In genomic region chr10:78367586-78367985, GRCm38 (mm10) we compare ENCODE assay signal across 21 mouse cellular contexts. TPM values are rescaled to one million over a fixed set of nuclear protein-coding genes. Genes with fewer than 3 reads are reported as not detected.
DNase-seq lines count a peak whose midpoint lies in the region; ATAC-seq and TF ChIP-seq lines count a peak whose summit lies in the region.
"Had no signal": no experiment of that assay in that cellular context is flagged by ENCODE, and none has a peak within 500 bp of the region (broad histone marks: within the 10 kb centered on the region; RNA-seq: fewer than 3 reads in every experiment).

No protein-coding gene starts in this region.

- no peaks in the 10 kb centered on the region for H3K27me3 ChIP-seq in intestine, embryonic 16.5 days (replicated peaks; ENCODE audit: control insufficient read depth, insufficient read depth, low read length)
- H3K27me3 ChIP-seq in liver, embryonic 15.5 days, result peaks cover 7% of the 10 kb centered on the region; the same call in 1 of the 2 replicates
- H3K27me3 ChIP-seq in midbrain, embryonic 11.5 days (ENCODE audit: control insufficient read depth, insufficient read depth, low read length), result no peaks in the 10 kb centered on the region
- H3K27me3 ChIP-seq in heart, embryonic 11.5 days (ENCODE audit: control insufficient read depth, insufficient read depth, low read length), result no peaks in the 10 kb centered on the region; the same call in 1 of the 2 replicates
- H3K27me3 ChIP-seq: embryonic facial prominence, embryonic 12.5 days; limb, embryonic 15.5 days; neural tube, embryonic 12.5 days had no signal

- H3K27ac ChIP-seq in ES-E14 (ENCODE audit: insufficient read depth, low read depth, low read length, poor library complexity, severe bottlenecking), result peak overlapping the region; percentile 46; the same call in 1 of the 2 replicates
- 0 out of 2 replicates have a peak overlapping the region, but pooled peaks have one; percentile 39 for H3K27ac ChIP-seq in intestine, embryonic 16.5 days (ENCODE audit: low read length)
- H3K27ac ChIP-seq in liver, embryonic 15.5 days (replicated peaks), result peak overlapping the region; percentile 96
- no peak overlapping the region for H3K27ac ChIP-seq in midbrain, embryonic 11.5 days (ENCODE audit: low read depth, low read length)
- H3K27ac ChIP-seq in heart, embryonic 11.5 days (ENCODE audit: low read depth, low read length), result no peak overlapping the region
- H3K27ac ChIP-seq: embryonic facial prominence, embryonic 12.5 days; heart, adult 2 months; limb, embryonic 15.5 days; midbrain, embryonic 10.5 days; neural tube, embryonic 12.5 days had no signal

- no peak overlapping the region for H3K9ac ChIP-seq in ES-E14 (ENCODE audit: insufficient read depth, low read depth, low read length, poor library complexity, severe bottlenecking)
- H3K9ac ChIP-seq in intestine, embryonic 16.5 days (ENCODE audit: low read depth, low read length), result no peak overlapping the region
- peak overlapping the region; percentile 37; the same call in 1 of the 2 replicates for H3K9ac ChIP-seq in liver, embryonic 15.5 days
- no peak overlapping the region for H3K9ac ChIP-seq in midbrain, embryonic 11.5 days (ENCODE audit: low read length)
- no peak overlapping the region for H3K9ac ChIP-seq in heart, embryonic 11.5 days (ENCODE audit: low read depth, low read length)
- H3K9ac ChIP-seq: embryonic facial prominence, embryonic 12.5 days; limb, embryonic 15.5 days; neural tube, embryonic 12.5 days had no signal

- H3K9me3 ChIP-seq in ES-E14 (ENCODE audit: control insufficient read depth, insufficient read depth, low read depth, low read length), result no peaks in the 10 kb centered on the region
- no peaks in the 10 kb centered on the region for H3K9me3 ChIP-seq in intestine, embryonic 16.5 days (ENCODE audit: control insufficient read depth, low read length)
- no peaks in the 10 kb centered on the region for H3K9me3 ChIP-seq in liver, embryonic 15.5 days (replicated peaks)
- no peaks in the 10 kb centered on the region for H3K9me3 ChIP-seq in midbrain, embryonic 11.5 days (ENCODE audit: control insufficient read depth, low read length)
- H3K9me3 ChIP-seq in heart, embryonic 11.5 days (replicated peaks; ENCODE audit: control insufficient read depth, low read length), result no peaks in the 10 kb centered on the region
- H3K9me3 ChIP-seq: embryonic facial prominence, embryonic 12.5 days; limb, embryonic 15.5 days; midbrain, embryonic 10.5 days; neural tube, embryonic 12.5 days had no signal

- peaks cover 21 to 37% of the 10 kb centered on the region in 2 experiments for H3K4me1 ChIP-seq in ES-E14 (ENCODE audit: control insufficient read depth in 2 of 2, insufficient read depth in 2 of 2, low read length in 2 of 2, poor library complexity in 1 of 2)
- H3K4me1 ChIP-seq in intestine, embryonic 16.5 days (ENCODE audit: control insufficient read depth, insufficient read depth, low read length), result peaks cover 3% of the 10 kb centered on the region
- H3K4me1 ChIP-seq in liver, embryonic 15.5 days (replicated peaks), result peaks cover 63% of the 10 kb centered on the region
- no peaks in the 10 kb centered on the region for H3K4me1 ChIP-seq in midbrain, embryonic 11.5 days (ENCODE audit: control insufficient read depth, insufficient read depth, low read length)
- H3K4me1 ChIP-seq in heart, embryonic 11.5 days (ENCODE audit: control insufficient read depth, insufficient read depth, low read length), result peaks cover 15% of the 10 kb centered on the region
- H3K4me1 ChIP-seq: embryonic facial prominence, embryonic 12.5 days; neural tube, embryonic 12.5 days had no signal

- peak; percentile 45 for DNase-seq in ES-E14 (ENCODE audit: low read depth, low spot score)
- peak; percentile 68 for DNase-seq in ZHBTc4 (ENCODE audit: low read depth, low spot score)
- no peak for DNase-seq in cerebellum, adult 11 months
- no peak for DNase-seq in midbrain, embryonic 11.5 days (ENCODE audit: low spot score, missing footprints)
- no peak for DNase-seq in yolk sac, embryonic 10.5 days (ENCODE audit: low spot score)
- DNase-seq: cerebellum, adult 2 months; gastrocnemius, postnatal 14 days; heart, adult 2 months; heart, postnatal 14 days; kidney, adult 9 months; kidney, postnatal 4 days; lung, postnatal 10 days; right cerebral cortex, postnatal 25 days had no signal

- no peak overlapping the region for H3K4me3 ChIP-seq in ES-E14 (ENCODE audit: insufficient read depth in 1 of 2, low read depth in 1 of 2, low read length in 2 of 2, poor library complexity in 1 of 2, severe bottlenecking in 1 of 2)
- no peak overlapping the region for H3K4me3 ChIP-seq in intestine, embryonic 16.5 days (ENCODE audit: low read length)
- no peak overlapping the region for H3K4me3 ChIP-seq in liver, embryonic 15.5 days (replicated peaks)
- H3K4me3 ChIP-seq in midbrain, embryonic 11.5 days (ENCODE audit: low read depth, low read length), result no peak overlapping the region
- no peak overlapping the region for H3K4me3 ChIP-seq in heart, embryonic 11.5 days (ENCODE audit: low read depth, low read length)
- H3K4me3 ChIP-seq: embryonic facial prominence, embryonic 12.5 days; heart, adult 2 months; limb, embryonic 15.5 days; midbrain, embryonic 10.5 days; neural tube, embryonic 12.5 days had no signal

- H3K4me2 ChIP-seq in intestine, embryonic 16.5 days (ENCODE audit: low read depth, low read length), result peak overlapping the region; percentile 38
- H3K4me2 ChIP-seq in liver, embryonic 15.5 days, result peak overlapping the region; percentile 71
- no peak overlapping the region for H3K4me2 ChIP-seq in midbrain, embryonic 11.5 days
- no peak overlapping the region for H3K4me2 ChIP-seq in heart, embryonic 11.5 days
- H3K4me2 ChIP-seq: embryonic facial prominence, embryonic 12.5 days; limb, embryonic 15.5 days; neural tube, embryonic 12.5 days had no signal

- no peaks in the 10 kb centered on the region for H3K36me3 ChIP-seq in ES-E14 (ENCODE audit: control insufficient read depth, insufficient read depth, low read length, poor library complexity, severe bottlenecking)
- H3K36me3 ChIP-seq in intestine, embryonic 16.5 days (ENCODE audit: control insufficient read depth, insufficient read depth, low read length), result no peaks in the 10 kb centered on the region
- no peaks in the 10 kb centered on the region for H3K36me3 ChIP-seq in liver, embryonic 15.5 days (replicated peaks)
- no peaks in the 10 kb centered on the region for H3K36me3 ChIP-seq in midbrain, embryonic 11.5 days (ENCODE audit: control insufficient read depth, insufficient read depth, low read length)
- no peaks in the 10 kb centered on the region for H3K36me3 ChIP-seq in heart, embryonic 11.5 days (ENCODE audit: control insufficient read depth, insufficient read depth, low read length)
- H3K36me3 ChIP-seq: embryonic facial prominence, embryonic 12.5 days; limb, embryonic 15.5 days; midbrain, embryonic 10.5 days; neural tube, embryonic 12.5 days had no signal

- in situ Hi-C loops in ES-E14 (cut with MboI; ENCODE audit: low sequenced_read_pairs in 2 of 2, unreplicated experiment in 2 of 2), result no loop called here

- WGBS in intestine, embryonic 16.5 days, result 45% methylated on average over 4 of the region's 4 CpGs
- 27% methylated on average over 4 of the region's 4 CpGs for WGBS in liver, embryonic 15.5 days (ENCODE audit: insufficient replicate concordance)
- 35% methylated on average over 4 of the region's 4 CpGs for WGBS in midbrain, embryonic 11.5 days
- 27% methylated on average over 4 of the region's 4 CpGs for WGBS in heart, embryonic 11.5 days (ENCODE audit: insufficient replicate concordance)

- peak; percentile 27 for ATAC-seq in intestine, embryonic 16.5 days
- ATAC-seq in liver, embryonic 15.5 days (ENCODE audit: insufficient read depth), result peak; percentile 36
- ATAC-seq in midbrain, embryonic 11.5 days (ENCODE audit: low FRiP score), result no peak
- no peak for ATAC-seq in heart, embryonic 11.5 days (replicated peaks; ENCODE audit: insufficient number of reproducible peaks, low FRiP score, low TSS enrichment)
- ATAC-seq: hindbrain, embryonic 16.5 days had no signal

TF ChIP-seq in ES-E14, 5 proteins besides CTCF, POLR2A, EP300 and RAD21:
- TF ChIP-seq ZC3H11A (IDR thresholded peaks at IDR 0.05; ENCODE audit: borderline replicate concordance, low read depth, low read length), result no peak
- no peak for TF ChIP-seq ZNF384 (IDR thresholded peaks at IDR 0.05; ENCODE audit: low read depth, low read length)
- TF ChIP-seq CHD2 (IDR thresholded peaks at IDR 0.05; ENCODE audit: low read depth, low read length), result no peak
- no peak for TF ChIP-seq HCFC1 (IDR thresholded peaks at IDR 0.05; ENCODE audit: borderline replicate concordance, insufficient read depth, low read length)
- no peak for TF ChIP-seq MAFK (IDR thresholded peaks at IDR 0.05; ENCODE audit: insufficient read depth, low read depth, low read length)

RNA-seq across cellular contexts. Expression of gene Agpat3, which starts 15.3 kb away (rescaled TPM):
- total RNA-seq in ES-E14 (2012; rRNA removed), result 52.0 and 54.0 TPM in 2 replicates
- polyA plus RNA-seq in intestine, embryonic 16.5 days (2015; fragmentation: Nextera tagmentation; extraction: Ambion mirVana), result 30.0 and 42.5 TPM in 2 replicates
- 33.1 and 46.0 TPM in 2 replicates for polyA plus RNA-seq in liver, embryonic 15.5 days (2015; fragmentation: Nextera tagmentation; extraction: Ambion mirVana)
- polyA plus RNA-seq in midbrain, embryonic 11.5 days (2014; fragmentation: Nextera tagmentation; extraction: Ambion mirVana), result 37.8 and 46.3 TPM in 2 replicates
- 32.4 and 36.1 TPM in 2 replicates for polyA plus RNA-seq in heart, embryonic 11.5 days (2014; fragmentation: Nextera tagmentation; extraction: Ambion mirVana)

RNA-seq across cellular contexts. Expression of gene Rrp1, which starts 45.3 kb away (rescaled TPM):
- 161 and 182 TPM in 2 replicates for total RNA-seq in ES-E14 (2012; rRNA removed)
- polyA plus RNA-seq in intestine, embryonic 16.5 days (2015; fragmentation: Nextera tagmentation; extraction: Ambion mirVana), result 252 and 268 TPM in 2 replicates
- polyA plus RNA-seq in liver, embryonic 15.5 days (2015; fragmentation: Nextera tagmentation; extraction: Ambion mirVana), result 110 and 119 TPM in 2 replicates
- polyA plus RNA-seq in midbrain, embryonic 11.5 days (2014; fragmentation: Nextera tagmentation; extraction: Ambion mirVana), result 223 and 244 TPM in 2 replicates
- polyA plus RNA-seq in heart, embryonic 11.5 days (2014; fragmentation: Nextera tagmentation; extraction: Ambion mirVana), result 176 and 204 TPM in 2 replicates

RNA-seq across cellular contexts. Expression of gene Cstb, which starts 57.9 kb away (rescaled TPM):
- total RNA-seq in ES-E14 (2012; rRNA removed), result 110 and 150 TPM in 2 replicates
- 288 and 325 TPM in 2 replicates for polyA plus RNA-seq in intestine, embryonic 16.5 days (2015; fragmentation: Nextera tagmentation; extraction: Ambion mirVana)
- 85.5 and 95.3 TPM in 2 replicates for polyA plus RNA-seq in liver, embryonic 15.5 days (2015; fragmentation: Nextera tagmentation; extraction: Ambion mirVana)
- polyA plus RNA-seq in midbrain, embryonic 11.5 days (2014; fragmentation: Nextera tagmentation; extraction: Ambion mirVana), result 109 and 115 TPM in 2 replicates
- polyA plus RNA-seq in heart, embryonic 11.5 days (2014; fragmentation: Nextera tagmentation; extraction: Ambion mirVana), result 122 and 123 TPM in 2 replicates

Comparison
In these comparisons a context has a peak if more than half of its experiments do, and no peak if none do; other contexts are left out.
1. DNase-seq: peak in ES-E14 (single experiment) and ZHBTc4 (single experiment); none in cerebellum, adult 11 months (single experiment), midbrain, embryonic 11.5 days (single experiment) and yolk sac, embryonic 10.5 days (single experiment).
2. H3K27ac ChIP-seq: peak in ES-E14 (single experiment), intestine, embryonic 16.5 days (single experiment) and liver, embryonic 15.5 days (single experiment); none in midbrain, embryonic 11.5 days (single experiment) and heart, embryonic 11.5 days (single experiment).
3. ATAC-seq: peak in intestine, embryonic 16.5 days (single experiment) and liver, embryonic 15.5 days (single experiment); none in midbrain, embryonic 11.5 days (single experiment) and heart, embryonic 11.5 days (single experiment).
4. H3K4me2 ChIP-seq: peak in intestine, embryonic 16.5 days (single experiment) and liver, embryonic 15.5 days (single experiment); none in midbrain, embryonic 11.5 days (single experiment) and heart, embryonic 11.5 days (single experiment).